Mouse (Mus musculus) kidney, embryonic 16.5 days (tissue): ENCODE data around the gene Olfr733. TPM values are rescaled to one million over a fixed set of nuclear protein-coding genes. Genes with fewer than 3 reads are reported as not detected.

ENCODE experiments used
- ATAC-seq: fragments of 200-750 bp; cut with Nextera tagmentation; 2 replicates; pipeline ENCODE4 v1.8.0; 2017; ENCODE audit warnings: moderate TSS enrichment; ENCODE audit not compliant: low FRiP score, low TSS enrichment
- H3K27ac ChIP-seq: fragments of 300-500 bp; sonication (generic); 2 replicates; pipeline ENCODE4 v1.5.1; 2014; ENCODE audit warnings: low read length
- H3K27me3 ChIP-seq: fragments of 300-500 bp; sonication (generic); 2 replicates; pipeline ENCODE4 v1.6.1; 2014; ENCODE audit warnings: low read length, control low read depth, mixed read lengths; ENCODE audit not compliant: insufficient read depth
- H3K36me3 ChIP-seq: fragments of 300-500 bp; sonication (generic); 2 replicates; pipeline ENCODE4 v1.6.1; 2014; ENCODE audit warnings: low read length, control low read depth, mixed read lengths; ENCODE audit not compliant: insufficient read depth
- H3K4me1 ChIP-seq: fragments of 300-500 bp; sonication (generic); 2 replicates; pipeline ENCODE4 v1.6.1; 2014; ENCODE audit warnings: low read length, control low read depth, mixed read lengths; ENCODE audit not compliant: insufficient read depth
- H3K4me2 ChIP-seq: fragments of 300-500 bp; sonication (generic); replicated peaks from 2 replicates; pipeline ENCODE4 v1.6.1; 2014; ENCODE audit warnings: low read depth, low read length
- H3K4me3 ChIP-seq: fragments of 300-500 bp; sonication (generic); 2 replicates; pipeline ENCODE4 v1.5.1; 2014; ENCODE audit warnings: mild to moderate bottlenecking, low read length
- H3K9ac ChIP-seq: fragments of 300-500 bp; sonication (generic); replicated peaks from 2 replicates; pipeline ENCODE4 v1.6.1; 2014; ENCODE audit warnings: low read length
- H3K9me3 ChIP-seq: fragments of 300-500 bp; sonication (generic); 2 replicates; pipeline ENCODE4 v1.6.1; 2016; ENCODE audit warnings: low read length, control low read depth
- WGBS: fragments of 180-500 bp; shearing (Covaris S2); extraction: QIAGEN DNeasy Blood & Tissue Kit; methylation state at CpG from one replicate; pipeline ENCODE4 v1.1.7; 2014; 5-methylcytosine and 5-hydroxymethylcytosine counted together
- polyA plus RNA-seq: library from polyadenylated mRNA; unstranded; fragments of >200 nt; fragmentation: Nextera tagmentation; extraction: Ambion mirVana; gene quantifications from 2 replicates; pipeline ENCODE4 v1.2.1, GENCODE M21; 2015

Gene Olfr733
- not detected in 2 replicates for polyA plus RNA-seq

DNA sequence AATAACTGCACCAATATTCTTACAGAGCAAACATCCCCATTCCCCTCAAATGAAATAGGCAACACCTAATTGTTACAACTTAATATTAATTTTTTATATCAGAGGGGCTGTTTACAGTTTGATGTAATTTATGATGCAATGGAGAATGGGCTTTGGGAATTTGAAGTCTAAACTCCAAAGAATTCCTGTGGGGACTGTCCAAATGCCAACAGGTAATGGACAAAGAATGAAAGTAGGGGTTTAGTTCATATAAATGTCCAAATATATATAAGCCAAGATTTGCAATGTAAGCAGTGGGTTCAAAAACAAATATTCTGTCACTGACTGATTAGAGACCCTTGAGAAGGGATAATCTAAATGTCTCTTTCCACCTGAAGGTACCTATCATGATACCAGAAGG, at the start of gene Olfr733:
TSS of gene Olfr733 (minus strand) at position 101 of the 400 bp plus-strand sequence.
- ATAC-seq: no peak
- H3K9me3 ChIP-seq: no peaks in the 10 kb centered on the region

DNA sequence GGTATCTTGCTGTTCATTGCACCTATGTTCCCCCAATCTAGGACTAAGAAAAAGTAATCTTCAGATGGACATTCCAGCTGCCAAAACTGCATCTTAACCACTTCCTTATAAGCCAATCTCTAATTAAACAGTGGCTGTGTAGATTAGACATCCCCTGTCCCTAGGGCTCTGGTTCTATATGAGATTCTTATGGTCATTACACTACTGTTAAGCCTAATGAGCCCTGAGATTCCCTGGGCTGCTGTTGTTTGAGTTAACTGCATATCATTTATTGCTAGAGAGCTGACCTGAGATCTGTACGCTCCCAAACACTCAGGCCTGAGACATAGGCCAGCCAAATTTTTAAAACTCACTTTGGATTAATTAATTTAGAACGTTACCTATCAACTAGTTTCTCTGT, 47.5 kb upstream of the Olfr733 start, which contains the start of gene Olfr735:
TSS of gene Olfr735 (minus strand) at position 77 of the 400 bp plus-strand sequence.
- 73% methylated on average over 2 of the region's 2 CpGs for WGBS
- 0 out of 2 replicates have a peak, but pooled peaks cover 3% of the 10 kb centered on the region for H3K9me3 ChIP-seq
- no peak within 1 kb of the TSS for H3K27ac ChIP-seq
- H3K4me1 ChIP-seq: no peaks in the 10 kb centered on the region
- H3K9ac ChIP-seq: no peak within 1 kb of the TSS
- H3K36me3 ChIP-seq: no peaks in the 10 kb centered on the region
- no peaks in the 10 kb centered on the region for H3K27me3 ChIP-seq
- H3K4me3 ChIP-seq: no peak within 1 kb of the TSS
- H3K4me2 ChIP-seq: no peak within 1 kb of the TSS
- no peak for ATAC-seq

More for the DNA sequence above, at the start of gene Olfr733:
- H3K36me3 ChIP-seq: no peaks in the 10 kb centered on the region
- H3K27ac ChIP-seq: no peak within 1 kb of the TSS
- H3K4me3 ChIP-seq: no peak within 1 kb of the TSS
- H3K27me3 ChIP-seq: no peaks in the 10 kb centered on the region
- H3K4me2 ChIP-seq: no peak within 1 kb of the TSS
- H3K4me1 ChIP-seq: no peaks in the 10 kb centered on the region
- H3K9ac ChIP-seq: no peak within 1 kb of the TSS

DNA sequence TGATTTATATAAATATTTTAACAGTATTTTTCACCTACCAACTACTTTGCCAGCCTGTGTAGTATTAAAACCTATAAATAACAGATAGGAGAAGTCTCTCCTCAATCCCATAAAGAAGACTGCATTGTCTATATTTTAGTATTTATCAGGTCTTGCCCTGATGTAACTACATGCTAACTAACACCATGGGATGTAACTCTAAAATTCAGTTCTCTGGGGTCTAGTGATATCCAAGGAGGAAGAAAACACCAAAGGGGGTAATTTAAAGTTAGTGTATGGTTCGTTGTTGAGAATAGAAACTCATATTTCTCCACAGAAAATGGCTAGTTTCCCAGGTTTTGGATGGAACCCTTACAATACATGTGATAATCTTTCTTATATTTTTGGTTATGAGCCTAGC, 25.3 kb upstream of the Olfr733 start, which contains the start of gene Olfr734:
TSS of gene Olfr734 (minus strand) at position 101 of the 400 bp plus-strand sequence.
- no peak within 1 kb of the TSS for H3K27ac ChIP-seq
- ATAC-seq: no peak
- WGBS: 73% methylated on average over 1 of the region's 1 CpGs

DNA sequence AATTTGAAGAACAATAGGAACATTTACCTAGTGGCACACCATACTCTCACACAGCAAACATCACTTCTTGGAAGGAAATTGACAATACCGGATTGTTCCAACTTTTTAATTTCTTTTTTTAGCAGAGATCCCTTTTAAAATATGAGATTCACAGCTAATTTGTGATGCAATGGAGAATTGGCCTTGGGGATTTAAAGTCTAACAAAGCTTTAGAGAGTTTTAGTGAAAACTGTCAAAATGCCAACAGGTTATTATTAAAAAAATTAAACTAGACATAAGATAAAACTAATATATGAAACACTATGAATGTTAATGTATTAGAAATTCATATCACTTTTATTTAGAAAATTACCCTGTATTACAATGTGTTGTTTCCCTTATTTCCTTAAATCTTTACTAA, 17.2 kb downstream of the Olfr733 start, which contains the start of gene Olfr732:
TSS of gene Olfr732 (minus strand) at position 101 of the 400 bp plus-strand sequence.
- Histone ChIP-seq H3K9ac (no peak within 1 kb of the TSS), H3K4me1 (no peaks in the 10 kb centered on the region), H3K4me2 (no peak within 1 kb of the TSS), H3K4me3 (no peak within 1 kb of the TSS), H3K27me3 (no peaks in the 10 kb centered on the region), H3K9me3 (no peaks in the 10 kb centered on the region), H3K27ac (no peak within 1 kb of the TSS), H3K36me3 (no peaks in the 10 kb centered on the region)
- WGBS: 100% methylated on average over 1 of the region's 1 CpGs
- ATAC-seq: no peak

More for the DNA sequence above, 25.3 kb upstream of the Olfr733 start, which contains the start of gene Olfr734:
- H3K36me3 ChIP-seq: no peaks in the 10 kb centered on the region
- no peak within 1 kb of the TSS for H3K9ac ChIP-seq
- no peaks in the 10 kb centered on the region for H3K4me1 ChIP-seq
- no peak within 1 kb of the TSS for H3K4me2 ChIP-seq
- no peaks in the 10 kb centered on the region for H3K27me3 ChIP-seq
- H3K9me3 ChIP-seq: no peaks in the 10 kb centered on the region
- H3K4me3 ChIP-seq: no peak within 1 kb of the TSS

Other genes with a start within 250 kb of the Olfr733 start
- not detected in 2 replicates for gene Olfr726, start 210.6 kb downstream of the Olfr733 start, polyA plus RNA-seq
- gene Olfr727, start 178.3 kb downstream of the Olfr733 start, polyA plus RNA-seq: not detected in 2 replicates
- gene Olfr728, start 158.8 kb downstream of the Olfr733 start, polyA plus RNA-seq: not detected in 2 replicates
- gene Olfr729, start 148.6 kb downstream of the Olfr733 start, polyA plus RNA-seq: not detected in 2 replicates
- gene Olfr730, start 113.3 kb downstream of the Olfr733 start, polyA plus RNA-seq: not detected in 2 replicates
- not detected in 2 replicates for gene Olfr731, start 59.7 kb downstream of the Olfr733 start, polyA plus RNA-seq
- gene Olfr732, start 17.3 kb downstream of the Olfr733 start, polyA plus RNA-seq: not detected in 2 replicates
- gene Olfr734, start 25.2 kb upstream of the Olfr733 start, polyA plus RNA-seq: not detected in 2 replicates
- gene Olfr735, start 47.4 kb upstream of the Olfr733 start, polyA plus RNA-seq: not detected in 2 replicates
- not detected in 2 replicates for gene Tlr11, start 56.4 kb upstream of the Olfr733 start, polyA plus RNA-seq
- not detected in 2 replicates for gene Olfr736, start 79.6 kb upstream of the Olfr733 start, polyA plus RNA-seq
- not detected in 2 replicates for gene Olfr738, start 106.0 kb upstream of the Olfr733 start, polyA plus RNA-seq
- gene Olfr739, start 117.1 kb upstream of the Olfr733 start, polyA plus RNA-seq: not detected in 2 replicates
- gene Olfr740, start 144.0 kb upstream of the Olfr733 start, polyA plus RNA-seq: not detected in 2 replicates
- gene Olfr741, start 171.2 kb upstream of the Olfr733 start, polyA plus RNA-seq: not detected in 2 replicates
- gene Olfr742, start 202.1 kb upstream of the Olfr733 start, polyA plus RNA-seq: not detected in 2 replicates
- gene Olfr743, start 220.3 kb upstream of the Olfr733 start, polyA plus RNA-seq: not detected in 2 replicates